Comparison of ENCODE assay signal across 11 mouse cellular contexts in genomic region chr2:137715891-137716290, GRCm38 (mm10).
DNase-seq lines count a peak whose midpoint lies in the region; ATAC-seq and TF ChIP-seq lines count a peak whose summit lies in the region.
"Had no signal": no experiment of that assay in that cellular context is flagged by ENCODE, and none has a peak within 500 bp of the region (broad histone marks: within the 10 kb centered on the region; RNA-seq: fewer than 3 reads in every experiment).

No protein-coding gene starts in this region.

- intact Hi-C loops in heart, postnatal 10 days (cut with DNase I) = no loop called here

- 0 out of 2 replicates have a peak, but pooled peaks have one; percentile 35 for ATAC-seq in forebrain, embryonic 15.5 days (replicated peaks)
- no peak for ATAC-seq in forebrain, postnatal 0 days
- peak; percentile 87 for ATAC-seq in stomach, postnatal 0 days (ENCODE audit: low FRiP score, low TSS enrichment)

- TF ChIP-seq CTCF in forebrain, postnatal 0 days (IDR thresholded peaks at IDR 0.05; ENCODE audit: low read depth) = no peak
- TF ChIP-seq CTCF in stomach, postnatal 0 days (IDR thresholded peaks at IDR 0.05; ENCODE audit: low read depth) = no peak

- no peak overlapping the region for H3K9ac ChIP-seq in forebrain, embryonic 15.5 days (replicated peaks)
- H3K9ac ChIP-seq in forebrain, postnatal 0 days = no peak overlapping the region
- no peak overlapping the region for H3K9ac ChIP-seq in stomach, postnatal 0 days (ENCODE audit: low read length)
- H3K9ac ChIP-seq: liver, embryonic 13.5 days had no signal

- H3K27me3 ChIP-seq in forebrain, embryonic 15.5 days = peaks cover 8% of the 10 kb centered on the region; the same call in 1 of the 2 replicates
- no peaks in the 10 kb centered on the region for H3K27me3 ChIP-seq in forebrain, postnatal 0 days (ENCODE audit: insufficient read depth, low read length)
- H3K27me3 ChIP-seq in stomach, postnatal 0 days (ENCODE audit: control insufficient read depth, insufficient read depth, low read length) = no peaks in the 10 kb centered on the region
- H3K27me3 ChIP-seq: liver, embryonic 13.5 days had no signal

- H3K4me2 ChIP-seq in forebrain, embryonic 15.5 days (replicated peaks) = no peak overlapping the region
- H3K4me2 ChIP-seq in forebrain, postnatal 0 days (ENCODE audit: low read depth) = no peak overlapping the region
- H3K4me2 ChIP-seq in stomach, postnatal 0 days (replicated peaks; ENCODE audit: low read depth) = no peak overlapping the region
- H3K4me2 ChIP-seq: liver, embryonic 13.5 days had no signal

- no peak for DNase-seq in forebrain, postnatal 0 days
- DNase-seq in urinary bladder, adult 18-20 months (ENCODE audit: low spot score in 2 of 2) = peak; percentile 31 to 47
- no peak for DNase-seq in urinary bladder, postnatal 10 days (ENCODE audit: low spot score)
- DNase-seq in kidney, adult 9 months = peak; percentile 39
- peak; percentile 35 for DNase-seq in stomach, postnatal 0 days (ENCODE audit: low spot score)
- DNase-seq in heart, postnatal 10 days = no peak
- no peak for DNase-seq in cerebellum, adult 9-10 months
- DNase-seq: cerebellum, adult 2 months; layer of hippocampus, postnatal 36 days; liver, embryonic 13.5 days had no signal

- WGBS in forebrain, embryonic 15.5 days = 91% methylated on average over 2 of the region's 2 CpGs
- 85% methylated on average over 2 of the region's 2 CpGs for WGBS in forebrain, postnatal 0 days
- 65% methylated on average over 2 of the region's 2 CpGs for WGBS in stomach, postnatal 0 days

- H3K4me3 ChIP-seq in forebrain, embryonic 15.5 days = no peak overlapping the region
- no peak overlapping the region for H3K4me3 ChIP-seq in forebrain, postnatal 0 days (ENCODE audit: low read depth, low read length)
- H3K4me3 ChIP-seq in stomach, postnatal 0 days (ENCODE audit: low read depth, low read length) = no peak overlapping the region
- H3K4me3 ChIP-seq: liver, embryonic 13.5 days had no signal

- no peaks in the 10 kb centered on the region for H3K36me3 ChIP-seq in forebrain, embryonic 15.5 days
- no peaks in the 10 kb centered on the region for H3K36me3 ChIP-seq in forebrain, postnatal 0 days (ENCODE audit: insufficient read depth)
- no peaks in the 10 kb centered on the region for H3K36me3 ChIP-seq in stomach, postnatal 0 days (ENCODE audit: control insufficient read depth, insufficient read depth, low read length)
- H3K36me3 ChIP-seq: liver, embryonic 13.5 days had no signal

- no peaks in the 10 kb centered on the region for H3K4me1 ChIP-seq in forebrain, embryonic 15.5 days
- no peaks in the 10 kb centered on the region for H3K4me1 ChIP-seq in forebrain, postnatal 0 days (ENCODE audit: insufficient read depth)
- H3K4me1 ChIP-seq in stomach, postnatal 0 days (replicated peaks; ENCODE audit: control insufficient read depth, insufficient read depth) = no peaks in the 10 kb centered on the region
- H3K4me1 ChIP-seq: liver, embryonic 13.5 days had no signal

- H3K27ac ChIP-seq in forebrain, embryonic 15.5 days (replicated peaks) = no peak overlapping the region
- H3K27ac ChIP-seq in forebrain, postnatal 0 days (ENCODE audit: low read depth, low read length) = no peak overlapping the region
- no peak overlapping the region for H3K27ac ChIP-seq in stomach, postnatal 0 days (replicated peaks)
- H3K27ac ChIP-seq: liver, embryonic 13.5 days had no signal

- TF ChIP-seq EP300 in stomach, postnatal 0 days (optimal IDR thresholded peaks at IDR 0.05) = no peak

- no peaks in the 10 kb centered on the region for H3K9me3 ChIP-seq in forebrain, embryonic 15.5 days
- H3K9me3 ChIP-seq in forebrain, postnatal 0 days (ENCODE audit: low read length) = no peaks in the 10 kb centered on the region
- H3K9me3 ChIP-seq in stomach, postnatal 0 days (ENCODE audit: control insufficient read depth, low read length) = no peaks in the 10 kb centered on the region
- H3K9me3 ChIP-seq: liver, embryonic 13.5 days had no signal

Comparison
In these comparisons a context has a peak if more than half of its experiments do, and no peak if none do; other contexts are left out.
1. DNase-seq: peak in urinary bladder, adult 18-20 months (2 of 2), kidney, adult 9 months (single experiment) and stomach, postnatal 0 days (single experiment); none in forebrain, postnatal 0 days (single experiment), urinary bladder, postnatal 10 days (single experiment), heart, postnatal 10 days (0 of 2) and cerebellum, adult 9-10 months (single experiment).